Mouse (Mus musculus): ENCODE results near the gene Fam173b.

The Fam173b gene

DNA sequence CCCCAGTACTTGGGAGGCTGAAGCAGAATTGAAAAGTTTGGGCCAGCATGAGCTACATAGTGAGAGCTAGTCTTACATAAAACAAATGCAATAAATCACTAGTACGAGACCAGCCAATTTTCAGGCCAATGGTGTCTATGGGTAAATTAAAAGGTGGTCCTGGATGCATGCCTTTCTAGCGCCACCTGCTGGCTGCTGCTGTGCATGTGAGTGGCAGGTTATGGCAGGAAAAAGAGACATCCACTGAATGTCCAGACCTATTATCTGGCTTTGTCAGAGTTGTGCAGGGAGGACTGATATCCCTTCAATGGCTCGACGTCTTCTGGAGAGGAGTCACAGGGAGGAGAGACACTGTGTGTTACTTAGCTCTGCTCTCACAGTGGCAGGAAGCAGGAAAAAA is 15.1 kb upstream of the Fam173b start:
- CTCF ChIA-PET = interaction anchor here (1.2 kb wide), 1 partner anchor 14 kb away, joined by 3 read pairs; no protein-coding TSS in a partner anchor

DNA sequence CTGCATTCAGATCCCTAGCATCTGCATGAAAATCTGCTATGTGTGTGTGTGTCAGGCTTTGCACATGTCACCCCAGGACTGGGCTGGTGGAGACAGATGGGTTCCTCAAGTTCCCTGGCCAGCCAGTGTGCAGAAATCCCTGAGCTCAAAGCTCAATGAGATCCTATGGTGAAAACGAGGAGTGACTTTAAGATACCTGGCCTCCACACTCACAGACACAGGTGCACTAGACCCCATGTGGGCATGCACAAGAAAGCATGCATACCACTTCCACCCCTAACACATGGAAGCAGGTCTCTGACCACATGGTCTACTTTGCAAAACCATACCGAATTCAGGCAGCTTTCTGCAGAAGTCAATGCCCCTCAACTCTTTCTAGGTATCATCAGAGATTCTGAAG is 13.9 kb upstream of the Fam173b start:
- CTCF ChIA-PET = no interaction called here

DNA sequence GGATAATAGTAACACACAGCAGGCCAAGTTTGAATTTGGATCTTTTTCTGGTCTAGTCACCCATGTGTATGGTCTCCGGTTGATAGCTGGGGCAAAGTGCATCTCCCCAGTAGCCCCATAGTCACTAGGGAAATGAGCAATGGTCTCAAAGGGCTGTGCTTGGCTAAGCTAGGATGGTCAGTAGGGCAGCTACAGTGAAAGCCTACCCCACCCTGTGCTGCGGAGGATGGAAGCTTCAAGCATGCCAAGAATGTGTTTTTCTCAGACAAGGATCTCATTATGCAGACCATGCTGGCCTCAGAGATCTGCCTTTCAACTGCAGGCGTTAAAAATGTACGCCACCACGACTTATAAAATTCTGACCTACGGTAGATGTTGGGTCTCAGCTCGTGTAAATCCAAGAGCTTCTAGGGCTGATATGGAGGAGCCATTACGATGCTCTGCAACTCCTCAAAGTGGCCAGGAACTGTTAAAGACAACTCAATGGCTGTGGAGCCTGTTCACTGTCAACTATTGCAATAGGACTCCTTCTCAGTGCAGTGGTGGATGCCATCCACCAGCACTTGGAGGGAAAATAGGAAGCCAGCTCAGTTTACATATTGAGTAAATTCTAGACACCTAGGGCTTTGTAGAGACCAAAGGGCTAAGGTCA is 12.5 kb upstream of the Fam173b start:
- CTCF ChIA-PET = interaction anchor here (0.5 to 0.8 kb wide), 3 partner anchors 9 to 90 kb away, joined by 3 read pairs; partner anchors contain the start of genes Cct5 and Fam173b

DNA sequence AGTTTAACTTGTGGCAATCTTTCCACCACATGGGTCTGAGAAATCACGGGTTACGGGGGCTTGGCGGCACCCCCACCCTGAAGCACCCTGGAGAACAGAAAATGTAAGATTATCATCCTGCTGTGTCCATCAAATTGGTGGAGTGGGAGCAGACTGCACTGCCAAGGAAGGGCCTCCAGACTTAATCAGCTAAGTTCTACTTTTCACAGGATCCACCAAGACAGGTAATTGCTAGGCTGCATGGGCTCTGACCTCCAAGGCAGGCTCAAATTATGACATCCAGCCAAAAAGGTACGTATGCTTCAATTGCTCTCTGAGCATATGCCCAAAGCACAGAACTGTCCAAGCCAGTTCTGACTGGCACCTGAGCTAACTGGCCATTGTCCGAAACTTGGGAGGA is 11.5 kb upstream of the Fam173b start:
- CTCF ChIA-PET = interaction anchor here (0.8 kb wide), 1 partner anchor 91 kb away, joined by 3 read pairs; no protein-coding TSS in a partner anchor

DNA sequence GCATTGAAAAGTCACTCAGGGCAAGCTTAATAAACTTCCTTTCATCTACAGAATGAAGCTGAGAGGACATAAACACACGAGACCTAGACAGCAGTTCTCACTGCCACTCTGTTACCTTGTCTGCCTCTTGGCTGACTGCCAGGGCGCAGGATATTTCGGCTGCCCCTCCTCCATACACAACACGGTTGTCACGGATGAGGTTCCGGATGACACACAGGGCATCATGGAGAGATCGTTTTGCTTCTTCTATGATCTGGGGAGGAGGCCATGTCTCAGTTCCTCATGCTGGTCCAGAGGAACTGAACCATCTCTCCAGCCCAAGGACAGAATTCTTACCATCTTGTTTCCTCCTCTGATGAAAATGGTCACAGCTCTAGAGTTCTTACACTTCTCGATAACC is 9.1 kb upstream of the Fam173b start:
- CTCF ChIA-PET = no interaction called here

DNA sequence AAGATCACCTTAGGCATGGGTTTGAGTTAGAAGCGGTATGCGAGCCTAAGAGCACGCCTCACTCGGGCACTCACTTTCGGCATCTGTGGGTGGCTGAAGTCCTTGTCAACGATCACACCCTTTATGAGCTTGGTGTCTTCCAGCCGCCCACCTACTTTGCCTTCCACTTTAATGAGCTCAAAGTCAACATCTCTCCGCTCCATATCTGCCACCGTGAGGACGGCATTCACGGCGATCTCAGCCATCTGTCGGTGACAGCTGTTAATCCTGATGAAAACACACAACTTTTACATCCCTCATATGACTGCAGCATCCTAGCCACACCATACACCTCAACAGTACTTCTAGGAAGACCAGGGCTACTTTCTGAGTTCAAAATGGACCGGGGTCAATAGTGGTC is 7.4 kb upstream of the Fam173b start:
- CTCF ChIA-PET = no interaction called here

DNA sequence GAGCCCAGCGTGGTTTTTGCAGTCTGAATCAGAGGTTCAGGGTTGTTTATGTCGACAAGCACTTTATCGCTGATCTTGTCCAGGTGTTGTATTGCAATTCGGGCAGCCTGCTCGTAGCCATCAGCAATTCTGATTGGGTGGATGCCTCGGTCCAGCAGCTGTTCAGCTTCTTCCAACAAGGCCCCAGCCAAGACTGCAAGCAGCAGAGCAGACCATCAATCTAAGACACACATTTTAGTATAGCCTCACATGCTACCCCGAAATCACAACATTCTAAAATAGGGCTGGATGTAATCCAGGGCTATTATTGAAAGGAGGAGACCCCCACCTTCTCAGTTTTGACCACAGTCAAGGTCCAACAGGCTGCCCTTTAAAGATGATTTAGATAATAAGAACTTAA is 6.0 kb upstream of the Fam173b start:
- CTCF ChIA-PET = interaction anchor here (0.7 kb wide), 1 partner anchor 44 kb away, joined by 3 read pairs; no protein-coding TSS in a partner anchor

DNA sequence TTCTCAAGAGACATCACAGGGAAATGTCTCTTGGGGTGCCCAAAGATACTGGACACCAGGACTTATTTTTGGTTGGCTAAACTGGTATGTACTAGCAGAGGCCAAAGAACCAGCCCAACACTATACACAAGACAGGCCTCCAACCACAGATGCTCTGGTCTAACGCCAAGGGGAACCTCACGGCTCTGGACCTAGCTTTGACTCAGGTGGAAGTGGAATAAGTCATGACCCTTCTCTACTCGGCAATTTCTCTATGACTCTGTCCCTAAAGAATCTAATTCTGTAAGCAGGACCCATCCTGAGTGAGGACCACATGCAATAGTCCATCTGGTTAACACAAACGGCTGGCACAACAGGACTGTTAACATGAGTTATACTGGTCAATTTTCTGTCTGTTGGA is 1.8 kb upstream of the Fam173b start:
- CTCF ChIA-PET = interaction anchor here (0.7 kb wide), 1 partner anchor 412 kb away, joined by 4 read pairs; no protein-coding TSS in a partner anchor

DNA sequence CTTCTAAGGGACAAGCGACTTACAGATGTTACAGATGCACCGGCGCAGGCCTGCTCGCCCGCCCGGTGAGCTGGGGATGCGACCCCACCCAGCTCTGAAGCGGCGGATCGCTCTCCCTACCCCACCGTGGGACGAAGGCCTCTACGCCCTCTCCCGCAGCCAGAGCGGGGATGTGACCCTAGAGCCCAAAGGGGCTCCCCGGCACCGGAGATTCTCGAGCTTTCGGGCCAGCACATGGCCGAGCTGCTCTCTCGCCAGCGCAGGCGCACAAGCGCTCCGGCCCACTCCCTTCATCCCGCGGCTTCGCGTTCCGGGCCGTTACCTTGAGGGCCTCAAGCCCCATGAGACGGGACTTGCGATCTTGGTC is 390 bp upstream of the Fam173b start:
- CTCF ChIA-PET = interaction anchor here (0.7 kb wide), 1 partner anchor 12 kb away, joined by 3 read pairs; no protein-coding TSS in a partner anchor

DNA sequence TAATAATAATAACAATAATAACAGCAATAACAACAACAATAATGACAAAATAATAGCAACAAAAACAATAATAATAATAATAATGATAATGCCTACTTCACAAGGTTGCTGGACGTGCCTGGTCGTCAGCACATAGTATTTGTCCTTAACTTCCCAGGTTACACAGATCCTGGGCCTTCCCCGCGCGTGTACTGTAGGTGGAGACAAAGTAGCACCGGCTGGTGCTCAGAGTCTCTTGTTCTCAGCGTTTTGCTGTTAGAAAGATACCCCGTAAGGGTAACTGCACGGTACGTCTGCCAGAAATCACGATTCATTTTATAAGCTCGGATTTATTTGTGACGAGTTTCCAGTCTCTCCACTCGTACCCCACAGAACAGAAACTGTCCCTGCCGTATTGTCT is 774 bp downstream of the Fam173b start:
- CTCF ChIA-PET = interaction anchor here (0.6 kb wide), 1 partner anchor 13 kb away, joined by 3 read pairs; no protein-coding TSS in a partner anchor

DNA sequence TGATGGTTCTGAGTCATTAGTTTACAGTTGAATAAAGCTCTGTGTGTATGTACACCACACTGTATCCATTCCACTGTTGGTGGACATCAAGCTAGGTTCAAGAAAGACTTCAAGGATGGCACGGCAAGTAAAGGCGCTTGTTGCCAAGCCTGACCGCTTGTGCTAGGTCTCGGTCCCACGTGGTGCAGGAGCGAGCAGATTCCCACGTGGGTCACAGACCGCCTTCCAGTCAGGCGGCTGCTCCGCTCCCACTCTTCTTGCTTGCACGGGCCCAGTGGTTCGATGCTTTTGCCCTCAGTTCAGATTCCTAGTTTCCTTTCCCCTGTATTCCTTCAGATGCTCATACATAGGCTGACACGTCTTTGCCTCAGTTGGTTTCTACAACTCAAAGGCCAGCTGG is 1.5 kb downstream of the Fam173b start:
- CTCF ChIA-PET = no interaction called here

DNA sequence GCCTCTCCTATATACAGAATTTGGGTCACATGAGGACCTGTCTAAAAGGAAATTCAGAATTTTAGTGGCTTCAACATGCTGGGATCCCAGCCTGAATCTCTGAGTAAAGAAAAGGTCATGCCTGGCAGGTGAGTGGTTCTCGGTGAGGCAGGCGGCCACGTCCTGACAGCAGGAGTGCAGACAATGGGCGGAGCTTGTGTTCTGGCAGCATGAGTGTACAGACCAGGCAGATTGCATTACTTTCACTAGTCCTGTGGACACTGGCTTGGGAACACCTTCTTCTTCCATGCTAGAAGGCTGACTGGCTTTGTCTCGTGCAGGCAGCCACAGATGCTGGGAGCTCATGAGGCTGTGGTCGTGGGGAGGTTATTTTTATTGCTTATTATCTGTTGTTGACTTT is 5.2 kb downstream of the Fam173b start:
- CTCF ChIA-PET = no interaction called here

DNA sequence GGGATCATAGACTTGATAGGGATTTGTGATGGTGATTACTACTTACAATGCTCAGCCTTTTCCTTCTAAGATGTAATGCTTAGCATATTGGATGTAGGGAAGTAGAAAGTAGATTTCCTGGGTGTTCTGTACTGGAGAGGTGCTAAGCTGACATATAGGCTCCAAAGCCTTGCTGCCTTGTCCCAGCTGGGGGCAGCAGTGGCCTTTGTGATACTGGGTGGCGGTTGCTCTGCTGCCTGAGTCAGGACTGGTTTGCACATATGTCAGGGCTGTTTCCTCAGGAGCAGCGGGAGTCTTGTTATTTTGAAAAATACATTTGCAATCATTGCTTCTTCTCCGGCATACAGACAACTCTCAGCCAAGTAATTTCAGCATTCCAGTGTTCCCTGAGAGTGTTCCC is 9.4 kb downstream of the Fam173b start:
- CTCF ChIA-PET = interaction anchor here (0.5 kb wide), 1 partner anchor 400 kb away, joined by 3 read pairs; no protein-coding TSS in a partner anchor

DNA sequence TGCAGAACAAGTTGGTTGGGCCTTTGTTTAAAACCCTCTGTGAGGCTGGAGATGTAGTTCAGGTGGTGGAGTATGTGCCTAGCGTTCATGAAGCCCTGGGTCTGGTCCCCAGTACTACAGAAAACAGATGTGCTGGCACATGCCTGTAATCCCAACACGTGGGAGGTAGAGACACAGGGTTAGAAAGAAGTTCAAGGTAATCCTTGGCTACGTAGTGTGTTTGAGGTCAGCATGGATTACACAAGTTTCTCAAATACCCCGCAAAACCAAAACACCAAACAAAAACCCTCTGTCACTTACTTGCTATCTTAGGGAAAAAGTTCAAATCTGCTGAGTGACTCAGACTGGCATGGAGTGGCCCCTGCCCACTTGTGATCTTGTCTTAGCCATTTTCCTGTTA is 10.3 kb downstream of the Fam173b start:
- CTCF ChIA-PET = no interaction called here

DNA sequence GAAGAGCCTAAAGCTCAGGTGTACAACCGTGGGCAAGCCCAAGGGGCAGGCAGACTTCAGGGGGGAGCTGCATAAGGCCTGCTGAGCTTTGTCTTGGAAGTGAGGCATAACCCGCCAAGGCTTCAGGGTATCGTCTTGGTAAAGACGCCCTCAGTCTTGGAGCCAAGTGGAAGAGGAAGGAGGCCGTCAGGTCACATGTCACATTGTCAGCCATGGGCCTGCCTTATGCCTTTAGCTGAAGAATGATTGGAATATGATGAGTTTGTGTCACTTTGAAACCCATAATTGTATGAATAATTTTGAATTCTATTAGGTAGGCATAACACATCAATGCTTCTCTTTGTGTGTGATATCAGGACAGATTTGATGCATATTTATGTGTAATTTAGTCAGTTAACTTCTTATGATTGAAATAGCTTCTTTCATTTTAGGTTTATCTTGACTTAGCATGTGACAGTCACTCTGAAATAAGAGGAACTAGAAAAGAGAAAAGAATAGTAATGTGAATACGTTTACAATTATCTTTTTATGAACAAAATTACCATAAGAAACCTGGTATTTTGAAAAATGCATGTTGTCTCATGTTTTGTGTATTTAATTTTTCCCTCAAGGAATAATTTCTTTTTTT is 12.3 kb downstream of the Fam173b start:
- CTCF ChIA-PET = interaction anchor here (0.9 kb wide), 1 partner anchor 19 kb away, joined by 3 read pairs; no protein-coding TSS in a partner anchor

DNA sequence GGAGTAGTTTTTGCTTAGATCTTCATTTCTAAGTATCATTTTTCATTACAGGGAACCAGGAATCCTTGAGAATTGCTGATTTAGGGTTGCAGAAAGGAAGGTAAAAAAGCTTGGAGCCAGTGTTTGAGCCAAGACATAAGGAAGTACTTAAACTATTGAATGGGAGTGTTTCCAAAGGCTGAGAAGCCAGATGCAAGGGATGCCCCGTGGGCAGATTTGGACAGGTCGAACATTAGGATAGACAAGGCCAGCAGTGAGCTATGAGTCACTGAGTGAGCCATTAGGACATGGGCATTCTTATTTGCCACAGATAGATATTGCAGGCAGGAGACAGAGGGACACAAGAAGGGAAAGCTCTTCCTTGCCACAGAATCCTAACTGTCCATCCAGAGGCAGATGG is 13.0 kb downstream of the Fam173b start:
- CTCF ChIA-PET = no interaction called here

DNA sequence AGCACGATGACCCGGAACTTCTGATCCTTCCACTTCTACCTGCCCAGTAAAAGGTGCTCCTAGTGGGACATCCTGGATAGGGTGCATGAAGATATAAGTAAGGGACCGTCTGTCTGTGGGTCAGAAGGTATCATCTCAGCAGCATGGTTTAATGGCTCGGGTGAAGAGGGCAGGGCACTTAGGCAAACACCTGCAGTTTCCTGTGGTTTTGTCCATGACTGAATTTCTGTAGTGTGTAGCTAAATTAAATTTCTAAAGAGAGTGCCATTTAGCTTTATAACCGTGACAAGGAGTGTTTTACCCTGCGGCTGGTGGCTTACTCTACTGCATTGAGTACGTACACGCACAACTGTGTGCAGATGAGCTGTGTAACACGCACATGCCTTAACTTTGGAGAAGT is 15.6 kb downstream of the Fam173b start:
- CTCF ChIA-PET = no interaction called here

DNA sequence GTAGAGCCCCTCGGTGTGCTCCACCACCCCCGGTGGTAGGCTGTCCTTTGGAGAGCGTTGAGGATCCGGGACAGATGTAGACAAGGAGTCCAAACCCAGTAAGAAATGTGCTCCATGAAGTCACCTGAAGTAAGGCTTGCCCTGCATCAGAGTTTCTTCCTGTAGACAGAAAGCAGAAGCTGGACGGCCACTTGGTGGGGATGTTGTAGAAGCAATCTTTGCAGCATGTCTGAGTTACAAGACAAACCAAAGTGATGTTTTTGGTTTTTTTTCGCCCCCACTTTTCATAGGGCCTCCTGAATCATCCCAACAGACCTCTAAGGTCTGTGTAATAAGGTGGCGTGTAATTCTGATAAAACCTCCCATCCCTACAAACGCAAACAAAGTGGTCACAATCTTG is 17.9 kb downstream of the Fam173b start:
- CTCF ChIA-PET = no interaction called here

DNA sequence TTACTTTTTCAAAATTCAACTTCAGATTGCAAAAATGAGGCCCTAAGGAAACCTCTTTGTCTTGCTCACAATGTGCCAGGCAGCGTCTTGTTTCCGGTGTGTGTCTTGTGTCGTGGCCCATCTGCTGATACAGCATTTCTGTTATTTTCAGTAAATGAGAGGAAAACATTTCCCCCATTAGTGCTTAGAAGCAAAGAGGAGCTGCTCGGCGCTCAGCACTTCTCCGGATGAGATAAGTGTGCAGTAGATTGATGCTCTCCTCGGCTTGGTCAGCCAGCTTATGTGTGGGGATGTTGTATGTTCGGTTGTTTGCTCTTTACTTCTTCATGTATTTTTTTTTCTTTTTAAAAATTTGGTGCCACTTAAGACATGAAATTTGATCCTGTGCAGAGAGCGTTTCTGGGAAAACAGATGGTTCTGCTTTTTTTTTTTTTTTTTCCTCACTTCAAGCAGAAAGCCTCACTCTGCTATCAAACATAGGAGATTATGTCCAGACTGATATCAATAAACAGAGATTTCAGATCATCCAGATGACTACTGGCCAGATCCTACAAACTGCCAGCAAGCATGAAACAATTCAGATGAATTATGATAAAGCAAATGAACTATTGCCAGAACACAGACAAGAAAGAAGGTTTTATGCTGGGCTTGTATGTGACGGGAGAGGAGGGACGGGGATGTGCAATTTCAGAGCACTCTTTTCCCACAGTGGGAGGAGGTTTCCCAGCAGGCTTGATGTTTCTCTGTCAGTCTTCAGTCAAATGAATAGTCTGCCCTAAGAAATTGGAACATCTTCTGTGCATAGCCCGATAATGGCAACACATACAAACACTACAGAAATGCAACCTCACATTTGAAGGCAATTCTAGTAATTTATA is 25.9 kb downstream of the Fam173b start:
- CTCF ChIA-PET = no interaction called here

DNA sequence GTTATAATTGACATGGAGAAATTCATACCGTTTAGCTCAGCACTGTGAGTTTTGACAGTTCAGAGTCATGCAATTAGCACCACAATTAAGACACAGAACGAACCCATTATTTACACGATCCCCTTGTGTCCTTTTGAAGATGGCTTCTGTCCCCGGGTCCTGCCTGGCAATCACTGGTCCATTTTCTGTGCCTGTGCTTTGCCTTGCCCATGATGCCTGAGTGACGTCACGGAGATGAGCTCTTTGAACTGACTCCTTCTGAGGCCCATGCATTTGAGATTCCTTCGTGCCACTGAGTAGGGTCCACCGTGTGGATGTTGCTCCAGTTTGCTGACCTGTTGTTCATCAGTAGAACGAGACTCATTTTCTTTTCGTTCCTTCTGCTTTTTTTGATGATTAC is 26.5 kb downstream of the Fam173b start:
- CTCF ChIA-PET = no interaction called here

DNA sequence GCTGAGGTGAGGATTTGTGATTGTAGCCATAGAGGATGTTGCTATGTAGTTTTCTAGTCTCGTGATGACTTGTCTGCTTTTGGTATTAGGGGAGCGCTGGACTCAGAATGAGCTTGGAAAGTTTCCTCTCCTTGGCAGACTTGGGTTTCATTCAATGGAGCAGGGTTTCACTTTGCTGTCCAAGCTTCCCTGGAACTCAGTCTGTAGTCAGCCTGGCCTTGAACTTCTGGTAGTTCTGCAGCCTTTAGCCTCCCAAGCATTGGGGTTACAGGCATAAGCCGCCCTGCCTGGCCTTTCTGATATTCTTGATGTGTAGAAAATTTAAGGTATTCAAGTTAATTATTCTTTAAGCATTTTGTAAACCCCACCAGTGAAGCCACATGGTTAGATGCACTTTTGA is 27.9 kb downstream of the Fam173b start:
- CTCF ChIA-PET = no interaction called here

DNA sequence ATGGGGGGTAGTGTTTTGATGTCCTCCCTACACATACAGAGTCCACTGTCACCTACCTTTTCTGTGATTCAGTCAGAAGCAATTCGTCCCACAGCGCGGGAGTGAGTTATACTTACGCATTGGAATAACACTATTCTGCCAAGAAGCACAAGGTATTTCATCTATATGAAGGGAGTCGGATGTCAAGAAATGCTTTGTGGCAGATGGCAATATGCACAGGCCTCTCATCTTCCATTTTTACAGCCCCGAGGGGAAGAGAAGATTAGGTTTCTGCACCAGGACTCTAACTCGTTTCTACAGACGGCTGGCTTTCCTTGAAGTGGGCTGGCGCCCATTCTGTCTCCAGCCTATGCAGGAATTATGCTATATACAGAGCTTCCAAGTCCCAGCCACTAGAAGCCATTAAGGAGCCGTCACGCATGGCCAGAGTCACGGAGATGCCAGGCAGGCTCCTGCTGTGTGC is 29.8 kb downstream of the Fam173b start:
- CTCF ChIA-PET = no interaction called here
